Mouse (Mus musculus) gastrocnemius, postnatal 4 days (tissue): ENCODE measurements around the gene Rflna. TPM values are rescaled to one million over a fixed set of nuclear protein-coding genes. Genes with fewer than 3 reads are reported as not detected.

Experiments
- DNase-seq, 2 experiments: peaks; one replicate each; pipeline ENCODE4 v3.0.0; 2021 to 2022; ENCODE audit warnings: low spot score in 2 of 2, mixed read lengths in 2 of 2
- long read RNA-seq, 2 experiments: library from polyadenylated mRNA; stranded (forward); transcript quantifications; one replicate each; pipeline ENCODE4 v2.0.0; 2021
- total RNA-seq, 2 experiments: library from RNA; stranded (reverse); gene quantifications; 2 replicates each; pipeline ENCODE4 v1.2.3; 2021

The Rflna gene
- total RNA-seq = 1 to 10 TPM; 2.0 to 2.3 TPM
- long read RNA-seq, experiment 1, partial matches to known transcripts = 0 of 5 reads
- long read RNA-seq, experiment 1, other reads (novel, unspliced or antisense) = 0 of 5 reads
- long read RNA-seq, experiment 2, partial matches to known transcripts = 0 of 5 reads
- long read RNA-seq, experiment 2, other reads (novel, unspliced or antisense) = 3 of 5 reads

GRCm38 (mm10) chr5:125002969-125003872 is at the start of gene Rflna:
Rflna (plus strand) TSS chr5:125003221.
- peak in 1 of 2 experiments; percentile 60 for DNase-seq

- no peak for DNase-seq
These were observed 48.4 kb upstream of the Rflna start for GRCm38 (mm10) chr5:124954404-124955305.

DNA sequence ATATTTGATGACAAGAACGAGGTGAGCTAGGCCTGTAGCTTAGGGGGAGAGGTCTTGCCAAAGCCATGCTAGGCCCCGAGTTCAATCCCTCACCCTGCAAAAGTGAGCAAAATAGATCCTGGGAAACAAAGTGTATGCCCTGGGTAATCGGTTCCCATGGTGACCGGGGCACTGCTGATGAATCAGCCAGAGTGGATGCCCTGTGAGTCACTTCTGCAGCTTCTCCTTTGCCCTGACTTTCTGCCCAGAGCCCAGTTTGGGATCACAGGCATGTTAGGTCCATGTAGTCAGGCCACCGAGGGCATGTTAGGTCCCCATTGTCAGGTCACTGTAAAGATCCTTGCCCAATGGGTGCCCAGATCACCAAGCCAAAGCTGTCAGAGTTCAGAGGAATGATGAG is 45.5 kb upstream of the Rflna start:
- no peak for DNase-seq

- no peak for DNase-seq
These were observed 43.9 kb upstream of the Rflna start for GRCm38 (mm10) chr5:124959099-124959498.

DNA sequence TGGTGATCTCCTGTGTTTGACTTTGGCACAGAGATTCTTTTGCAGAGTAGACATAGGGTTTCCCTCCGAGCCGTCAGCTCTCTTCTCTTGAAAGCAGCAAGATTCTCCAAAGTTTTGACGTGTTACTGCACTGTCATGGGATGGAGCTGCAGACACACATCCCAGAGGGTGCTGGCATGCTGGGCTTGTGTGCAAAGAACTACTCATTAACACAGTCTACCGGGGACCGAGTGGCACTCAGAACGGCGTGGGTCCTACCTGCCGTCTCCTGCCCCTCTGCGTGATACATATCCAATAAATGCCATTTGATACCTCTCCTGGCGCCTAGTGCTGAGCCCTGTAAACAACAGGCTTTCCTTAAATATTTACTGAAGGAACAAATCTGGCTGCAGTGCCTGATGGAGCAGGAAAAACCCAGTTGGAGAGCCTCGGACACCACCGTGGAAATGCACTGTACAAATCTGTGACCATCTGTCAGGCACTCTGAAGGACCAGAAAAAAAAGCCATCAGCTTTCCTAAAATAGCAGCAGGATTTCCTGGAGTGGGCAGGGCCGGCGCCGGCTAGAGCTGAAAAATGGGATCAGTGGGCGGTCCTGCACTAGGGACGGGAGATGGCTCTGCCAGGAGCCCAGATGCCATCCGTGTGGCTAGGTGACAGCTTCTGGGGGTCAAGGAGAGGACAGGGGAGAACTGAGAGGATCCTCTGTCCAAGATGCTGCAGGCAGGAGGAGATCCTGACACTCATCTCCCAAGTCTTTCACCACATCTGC is 42.7 kb upstream of the Rflna start:
- peak in 1 of 2 experiments; percentile 67 for DNase-seq

GRCm38 (mm10) chr5:124961433-124961832 is 41.6 kb upstream of the Rflna start:
- no peak for DNase-seq

DNA sequence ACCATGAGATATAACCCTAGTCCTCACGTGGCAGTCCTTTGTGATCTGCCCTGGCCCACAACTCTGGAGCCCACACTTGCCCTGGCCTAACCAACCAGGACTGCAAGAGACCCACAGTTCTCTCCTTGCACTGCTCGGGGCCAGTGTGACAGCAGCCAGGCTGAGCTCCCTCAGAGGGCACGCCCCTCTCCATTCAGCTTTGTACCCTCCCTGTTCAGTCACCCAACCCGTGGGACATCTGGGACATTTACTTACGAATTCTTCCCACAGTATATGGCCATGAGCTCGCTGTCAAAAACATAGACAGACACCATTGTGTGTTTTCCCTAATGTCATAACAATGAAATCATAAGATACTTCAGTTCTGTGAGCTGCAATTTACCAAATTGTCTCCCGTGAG is 40.3 kb upstream of the Rflna start:
- no peak for DNase-seq

GRCm38 (mm10) chr5:124963806-124964672 is 39.0 kb upstream of the Rflna start:
- no peak for DNase-seq

DNA sequence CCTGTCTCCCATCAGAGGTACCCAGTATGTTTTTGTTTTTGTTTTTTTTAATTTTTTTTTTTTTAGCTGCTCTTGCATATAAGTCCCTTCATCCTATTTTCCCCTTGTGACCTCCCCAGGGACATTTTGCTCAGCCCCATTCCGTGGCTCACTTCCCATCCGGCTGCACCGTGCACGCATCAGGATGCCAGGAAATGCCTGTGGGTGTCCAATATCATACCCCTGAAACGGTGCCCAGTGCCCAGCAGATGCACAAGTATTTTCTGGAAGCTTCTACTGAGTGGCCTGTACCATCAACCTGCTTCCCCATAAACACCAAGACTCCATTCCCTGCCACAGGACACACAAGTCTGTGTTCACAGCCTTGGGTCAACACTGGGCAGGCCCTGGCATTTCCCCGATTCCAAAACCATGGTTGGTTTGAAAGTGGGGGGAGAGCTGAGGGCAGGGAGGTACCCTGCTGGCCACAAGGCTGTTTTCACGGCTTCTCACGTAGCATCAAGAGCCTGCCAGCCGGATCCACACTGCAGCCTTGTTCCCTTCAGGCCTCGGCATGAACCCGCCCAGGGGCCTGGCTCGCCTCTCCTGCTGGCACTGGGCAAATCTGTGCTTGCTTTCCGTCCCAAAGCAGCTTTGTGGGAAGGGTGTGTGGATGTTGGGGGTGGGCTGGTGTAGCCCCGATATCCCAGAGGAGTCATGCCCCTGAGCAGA is 36.2 kb upstream of the Rflna start:
- peak in 1 of 2 experiments; percentile 63 for DNase-seq

DNA sequence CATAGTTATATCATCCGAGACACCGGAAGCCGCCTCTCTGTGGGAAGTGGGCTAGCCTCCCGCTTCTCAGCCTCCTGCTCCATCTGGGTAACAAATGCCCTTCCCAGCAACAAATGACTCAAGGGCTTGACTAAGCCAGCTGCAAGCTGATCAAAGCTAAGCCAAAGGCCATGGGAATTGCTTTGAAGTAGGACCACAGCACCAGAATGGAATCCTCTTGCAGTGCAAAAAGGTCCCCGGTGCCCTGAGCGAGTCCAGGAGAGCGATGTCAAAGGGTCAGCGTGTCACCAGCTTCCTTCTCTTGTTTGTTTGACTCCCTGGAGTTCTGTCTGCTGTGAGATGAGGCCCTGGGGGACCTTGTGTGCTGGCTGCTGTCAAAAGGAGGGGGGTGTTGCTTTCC is 33.2 kb upstream of the Rflna start:
- DNase-seq = no peak

DNA sequence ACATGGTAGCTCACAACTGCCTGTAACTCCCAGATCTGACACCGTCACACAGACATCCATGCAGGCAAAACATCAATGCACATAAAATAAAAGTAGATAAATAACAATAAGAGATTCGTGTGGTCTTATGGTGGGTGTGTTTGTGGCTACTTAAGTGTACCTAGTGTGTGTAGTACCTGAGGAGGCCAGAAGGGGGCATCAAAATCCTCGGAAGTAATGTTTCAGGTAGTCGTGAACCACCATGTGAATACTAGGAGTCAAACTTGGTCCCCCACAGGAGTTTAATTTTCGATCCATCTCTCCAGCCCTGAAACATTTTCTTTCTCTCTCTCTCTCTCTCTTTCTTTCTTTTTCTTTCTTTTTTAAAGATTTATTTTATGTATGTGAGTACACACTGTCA is 16.8 kb upstream of the Rflna start:
- DNase-seq = no peak

- no peak for DNase-seq
These were observed 16.4 kb upstream of the Rflna start for GRCm38 (mm10) chr5:124986656-124987055.

DNA sequence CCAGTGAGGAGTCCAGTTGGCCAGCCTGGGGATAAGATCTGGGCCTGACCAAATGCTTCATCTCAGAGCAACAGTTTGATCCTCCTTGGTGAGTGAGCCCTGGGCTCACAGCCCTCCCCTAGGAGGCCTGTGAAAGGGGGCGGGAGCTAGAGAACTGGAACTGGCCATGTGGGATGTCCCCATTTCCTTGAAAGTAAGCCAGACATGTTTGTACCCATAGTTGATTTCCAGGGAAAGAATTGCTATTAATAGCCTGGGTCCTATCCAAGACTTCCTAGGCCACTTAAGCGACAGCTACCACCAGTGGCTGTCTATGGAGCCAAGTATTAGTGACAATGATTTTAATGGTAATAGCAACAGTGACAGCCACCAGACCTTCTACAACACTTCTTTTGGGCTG is 13.3 kb upstream of the Rflna start:
- no peak for DNase-seq

DNA sequence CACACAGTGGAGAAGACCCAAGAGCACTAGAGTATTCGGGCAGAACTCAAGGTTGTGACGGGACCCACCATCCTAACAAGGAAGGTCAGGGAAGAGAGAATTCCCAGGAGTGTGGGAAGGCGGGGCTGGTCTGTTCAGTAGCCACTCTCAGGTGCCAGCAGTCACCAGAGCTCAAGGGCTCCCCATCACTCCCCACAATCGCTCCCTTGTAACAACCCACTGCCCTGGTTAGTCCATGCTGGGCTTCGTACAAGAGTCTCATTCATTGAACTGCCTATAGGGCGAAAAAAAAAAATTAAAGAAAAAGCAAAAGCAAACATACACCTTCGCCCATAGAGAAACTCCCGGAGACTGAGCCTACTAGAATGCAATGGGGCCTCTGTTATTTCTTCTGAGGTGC is 10.7 kb upstream of the Rflna start:
- no peak for DNase-seq

DNA sequence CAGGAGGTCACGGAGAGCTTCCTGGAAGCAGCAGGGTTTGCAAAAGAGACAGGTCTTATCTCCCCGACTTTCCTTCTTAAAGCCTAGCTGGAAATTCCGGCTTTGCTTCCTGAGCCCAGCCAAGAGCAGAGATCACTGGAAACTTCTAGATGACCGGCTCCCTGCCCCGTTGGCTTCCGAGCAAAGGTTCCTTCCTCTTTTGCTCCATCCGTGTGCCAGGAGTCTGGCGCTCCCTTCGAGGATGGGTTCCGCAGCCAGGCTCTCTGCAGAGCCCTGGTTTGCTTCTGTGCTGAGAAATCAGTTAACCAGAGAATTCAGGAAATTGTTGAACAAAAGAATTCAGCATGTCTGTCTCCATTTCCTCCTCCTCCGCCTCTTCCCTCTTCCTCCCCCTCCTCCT is 10.1 kb upstream of the Rflna start:
- no peak for DNase-seq

- DNase-seq = no peak
These were observed 6.2 kb upstream of the Rflna start for GRCm38 (mm10) chr5:124996816-124997215.

DNA sequence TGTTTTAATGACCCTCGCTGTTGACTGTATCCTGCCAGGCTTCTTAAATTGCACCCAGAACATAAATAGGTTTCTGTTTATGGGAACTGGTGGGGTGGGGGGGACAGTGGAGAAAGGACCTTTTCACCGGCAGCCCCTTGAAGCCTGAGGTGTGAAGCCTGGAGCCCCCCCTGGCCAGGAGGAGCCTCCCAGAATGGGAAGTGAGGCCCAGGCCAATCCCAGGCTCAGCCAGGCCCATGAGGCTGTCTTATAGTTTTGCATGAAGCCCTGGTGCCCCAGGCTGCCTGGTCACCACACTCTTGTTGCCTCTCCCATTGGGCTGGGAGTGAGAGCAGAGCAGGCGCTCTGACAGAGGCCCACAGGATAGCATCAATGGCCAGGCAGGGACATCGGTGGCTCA is 5.1 kb upstream of the Rflna start:
- DNase-seq = no peak

DNA sequence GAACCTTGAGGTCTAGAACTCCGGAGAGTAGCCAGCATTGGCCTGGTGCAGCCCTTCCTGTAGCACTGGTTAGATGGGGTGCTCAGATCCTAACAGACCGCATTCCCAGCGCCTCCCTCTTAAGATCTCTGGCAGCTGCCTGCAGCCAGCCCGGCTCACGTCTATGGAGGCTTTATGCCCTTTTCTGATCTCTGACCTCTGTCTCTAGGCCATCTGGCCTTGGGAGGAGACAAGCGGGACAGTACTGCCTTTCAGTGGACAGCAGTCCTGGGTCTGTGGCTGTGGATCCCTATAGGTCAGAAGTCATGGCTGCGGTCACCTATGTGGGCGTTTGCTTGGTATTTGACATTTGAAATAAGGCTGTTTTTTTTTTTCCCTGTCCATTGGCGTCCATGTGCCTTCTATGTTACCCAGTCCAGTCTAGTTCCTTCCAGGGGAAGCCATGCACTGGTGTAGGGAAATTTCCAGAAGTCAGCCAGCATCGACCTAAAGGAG is 2.2 kb upstream of the Rflna start:
- DNase-seq = no peak

- no peak for DNase-seq
These were observed 843 bp downstream of the Rflna start for GRCm38 (mm10) chr5:125003873-125004255.
